Mouse (Mus musculus) activated CD4-positive, CD25-positive, alpha-beta regulatory T cell, adult 4 months (primary cell): Measurements from ENCODE around the gene Olfr1392. TPM values are rescaled to one million over a fixed set of nuclear protein-coding genes. Genes with fewer than 3 reads are reported as not detected.
"Not testable (repeated sequence)": the region's sequence is repeated elsewhere in the genome, so short reads cannot be mapped to it uniquely, and the experiment has no call there.

ENCODE experiments used
- ATAC-seq: one replicate; pipeline ENCODE4 v1.8.0; 2017
- polyA plus RNA-seq, 2 experiments: library from polyadenylated mRNA; unstranded; fragments of 100-300 nt; shearing (Covaris generic); gene quantifications; one replicate each; pipeline ENCODE4 v1.2.1; 2017

Olfr1392 gene
- polyA plus RNA-seq, 2 experiments from 2014 or later: not detected

- no peak for ATAC-seq
Observed at GRCm38 (mm10) chr11:49253035-49253434, 32.0 kb upstream of the Olfr1392 start.

GRCm38 (mm10) chr11:49259296-49259695 is 25.8 kb upstream of the Olfr1392 start:
- no peak for ATAC-seq

DNA sequence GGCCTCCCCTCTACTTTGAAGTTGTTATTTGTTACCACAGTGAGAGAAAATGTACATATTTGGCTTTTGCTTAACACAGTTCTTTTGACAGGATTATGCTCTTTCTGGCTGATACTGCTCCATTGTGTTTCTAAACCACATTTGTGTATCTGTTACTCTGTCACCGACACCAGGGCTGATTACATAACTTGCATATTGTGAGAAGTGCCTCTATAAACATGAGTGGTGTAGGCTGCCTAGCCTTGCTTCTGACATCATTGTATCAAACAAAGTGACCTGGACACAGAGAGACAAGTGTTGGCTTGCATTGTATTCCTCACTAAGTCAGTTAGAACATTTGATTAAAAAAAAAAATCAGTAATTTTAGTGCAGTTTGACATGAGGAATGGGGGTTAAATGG is 25.3 kb upstream of the Olfr1392 start:
- no peak for ATAC-seq

GRCm38 (mm10) chr11:49260598-49261312 is 24.3 kb upstream of the Olfr1392 start:
- no peak for ATAC-seq

- ATAC-seq: no peak
Observed at GRCm38 (mm10) chr11:49261313-49261855, 23.7 kb upstream of the Olfr1392 start.

DNA sequence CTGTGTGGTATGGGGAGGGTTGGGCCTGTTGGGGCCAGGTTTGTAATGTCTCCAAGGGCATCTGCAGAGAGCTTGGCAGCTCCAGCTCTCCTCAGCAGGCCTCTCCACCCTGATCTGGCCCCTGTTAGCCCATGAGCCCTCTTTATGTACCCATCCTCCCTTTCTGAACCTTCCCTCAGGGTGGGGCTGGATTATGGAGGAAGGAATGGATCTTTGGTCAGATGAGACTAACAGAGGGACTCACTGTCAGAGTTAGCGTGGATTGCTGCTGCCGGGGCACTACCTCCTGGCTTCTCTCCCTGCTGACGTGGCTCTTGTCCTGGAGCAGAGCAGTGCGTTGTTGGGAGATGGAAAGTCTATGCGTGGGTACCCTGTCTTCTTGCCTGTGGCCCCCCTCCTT is 22.8 kb upstream of the Olfr1392 start:
- ATAC-seq: no peak

GRCm38 (mm10) chr11:49263149-49263548 is 21.9 kb upstream of the Olfr1392 start:
- no peak for ATAC-seq

DNA sequence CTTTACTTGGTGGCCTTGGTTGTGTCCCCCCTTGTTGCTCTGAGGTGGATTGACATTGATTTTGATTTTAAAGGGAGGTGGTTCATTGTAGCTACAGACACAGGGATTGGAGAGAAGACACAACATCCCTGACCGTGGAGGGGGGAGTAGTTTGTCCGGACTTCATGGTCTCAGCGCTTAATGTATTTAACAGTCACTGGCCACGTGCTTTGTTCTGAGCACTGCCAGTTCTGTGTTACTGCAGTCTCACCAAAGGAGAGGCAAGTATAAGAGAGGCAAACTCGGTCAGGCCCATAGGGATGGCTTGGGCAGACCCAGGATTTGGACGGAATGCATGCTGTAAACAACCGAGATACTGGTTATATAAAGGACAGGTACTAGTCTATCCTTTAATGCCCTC is 21.0 kb upstream of the Olfr1392 start:
- no peak for ATAC-seq

DNA sequence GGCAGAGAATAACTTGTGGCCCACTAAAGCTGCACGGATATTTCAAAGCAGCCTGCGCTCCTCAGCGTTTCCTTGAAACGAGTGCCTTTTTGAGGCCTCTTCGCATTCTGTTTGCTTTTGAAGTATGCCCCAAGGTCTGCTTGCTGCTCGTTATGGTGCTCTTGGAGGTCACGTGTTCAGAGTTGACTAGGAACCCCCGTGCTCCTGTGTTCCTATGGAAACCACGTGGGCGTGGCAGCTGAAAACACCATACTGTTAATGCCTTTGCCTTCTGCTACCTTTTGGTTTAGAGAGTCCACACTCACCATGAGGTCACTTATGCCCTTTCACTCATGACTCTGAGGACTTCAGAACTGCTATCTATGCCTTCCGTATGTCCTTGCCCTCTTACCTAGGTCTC is 20.5 kb upstream of the Olfr1392 start:
- ATAC-seq: peak; percentile 65

DNA sequence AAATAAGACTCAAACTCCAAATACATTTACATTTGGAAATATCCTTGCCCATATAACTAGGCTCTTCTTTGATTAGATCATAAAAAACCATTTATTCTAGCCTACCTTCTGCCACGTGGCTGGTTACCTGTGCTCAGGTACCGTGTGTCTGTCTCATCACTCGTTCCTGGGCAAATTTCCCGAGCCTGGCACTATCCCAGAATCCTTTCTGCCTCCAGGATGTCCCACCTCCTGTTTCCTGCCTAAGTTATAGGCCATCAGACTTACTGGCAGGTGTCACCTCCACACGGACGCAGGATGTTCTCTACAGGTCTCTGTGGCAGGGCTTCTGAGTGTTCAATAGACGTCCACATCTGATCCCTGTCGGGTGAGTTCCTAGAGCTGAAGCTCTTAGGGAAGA is 20.0 kb upstream of the Olfr1392 start:
- no peak for ATAC-seq

DNA sequence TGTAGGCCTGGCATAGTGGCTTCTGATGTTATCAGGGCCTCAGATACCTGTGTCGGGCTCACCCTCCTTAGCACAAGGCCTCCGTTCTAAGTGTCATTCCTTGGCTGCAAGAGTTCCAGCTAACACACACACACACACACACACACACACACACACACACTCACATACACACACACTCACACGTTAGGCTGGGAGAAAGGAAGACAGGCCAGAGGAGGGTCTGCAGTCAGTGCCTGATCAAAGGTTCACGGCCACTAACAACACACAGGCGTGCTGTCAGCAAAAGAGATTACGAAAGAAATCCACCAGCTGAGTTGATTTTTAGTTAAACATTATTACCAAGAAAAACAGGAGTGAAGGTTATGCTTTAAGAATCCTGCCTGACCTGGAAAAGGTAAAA is 18.4 kb upstream of the Olfr1392 start:
- no peak for ATAC-seq

DNA sequence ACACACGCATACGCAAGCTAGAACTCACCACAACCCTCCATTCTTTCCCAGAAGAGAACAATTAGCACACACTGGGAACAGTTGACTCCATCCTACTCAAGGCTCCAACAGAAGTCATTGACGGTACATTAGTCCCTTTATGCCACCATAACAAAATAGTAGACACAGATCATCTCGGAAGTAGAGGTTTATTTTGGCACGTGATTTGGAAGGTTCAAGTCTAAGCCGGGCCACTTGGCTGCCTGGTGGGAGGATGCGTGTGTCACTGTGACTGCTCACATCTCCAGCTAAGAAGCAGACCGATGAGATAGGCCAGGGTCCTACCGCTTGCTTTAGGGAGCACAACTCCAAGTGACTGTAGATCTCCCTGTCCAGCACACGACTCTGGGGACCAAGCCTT is 17.8 kb upstream of the Olfr1392 start:
- ATAC-seq: no peak

GRCm38 (mm10) chr11:49267970-49268579 is 17.0 kb upstream of the Olfr1392 start:
- no peak for ATAC-seq

- no peak for ATAC-seq
Observed at GRCm38 (mm10) chr11:49269761-49270160, 15.3 kb upstream of the Olfr1392 start.

DNA sequence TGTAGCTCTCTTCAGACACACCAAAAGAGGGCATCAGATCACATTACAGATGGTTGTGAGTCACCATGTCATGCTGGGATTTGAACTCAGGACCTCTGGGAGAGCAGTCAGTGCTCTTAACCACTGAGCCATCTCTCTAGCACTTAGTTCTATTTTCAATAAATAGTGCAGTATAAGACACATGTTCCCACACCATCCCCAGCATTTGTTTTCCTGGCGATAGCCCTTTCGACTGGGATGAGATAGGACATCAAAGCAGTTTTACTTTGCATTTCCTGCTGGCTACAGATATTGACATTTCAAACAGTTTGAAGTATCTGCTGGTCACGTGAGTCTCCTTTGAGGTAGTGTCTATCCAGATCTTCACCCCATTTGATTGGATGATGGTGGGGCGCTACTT is 14.7 kb upstream of the Olfr1392 start:
- no peak for ATAC-seq

- ATAC-seq: peak; percentile 59
Observed at GRCm38 (mm10) chr11:49271334-49271733, 13.7 kb upstream of the Olfr1392 start.

- no peak for ATAC-seq
Observed at GRCm38 (mm10) chr11:49273834-49274519, 11.1 kb upstream of the Olfr1392 start.

- no peak for ATAC-seq
Observed at GRCm38 (mm10) chr11:49278222-49278621, 6.9 kb upstream of the Olfr1392 start, which contains the start of gene Olfr1393. Gene Olfr1393 (plus strand): TSS chr11:49278304.

DNA sequence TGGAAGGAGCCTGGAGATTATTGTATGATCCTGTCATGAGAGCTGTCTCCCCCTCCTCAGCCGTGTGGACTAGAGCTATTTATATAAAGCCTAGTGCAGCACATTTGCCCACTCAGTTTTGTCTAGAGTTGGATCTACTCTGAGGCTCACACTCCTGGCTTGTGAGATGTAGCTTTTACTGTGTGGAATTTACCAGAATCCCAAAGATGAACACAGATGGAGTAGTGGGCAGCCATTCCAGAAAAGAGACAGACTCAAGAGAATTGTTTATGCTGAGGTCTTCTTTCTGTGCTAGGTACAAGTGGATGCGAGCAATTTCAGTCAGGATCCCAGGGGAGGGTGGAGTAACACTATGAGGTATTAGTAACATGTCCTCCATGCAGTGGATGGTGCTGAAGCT is 2.2 kb downstream of the Olfr1392 start:
- no peak for ATAC-seq

DNA sequence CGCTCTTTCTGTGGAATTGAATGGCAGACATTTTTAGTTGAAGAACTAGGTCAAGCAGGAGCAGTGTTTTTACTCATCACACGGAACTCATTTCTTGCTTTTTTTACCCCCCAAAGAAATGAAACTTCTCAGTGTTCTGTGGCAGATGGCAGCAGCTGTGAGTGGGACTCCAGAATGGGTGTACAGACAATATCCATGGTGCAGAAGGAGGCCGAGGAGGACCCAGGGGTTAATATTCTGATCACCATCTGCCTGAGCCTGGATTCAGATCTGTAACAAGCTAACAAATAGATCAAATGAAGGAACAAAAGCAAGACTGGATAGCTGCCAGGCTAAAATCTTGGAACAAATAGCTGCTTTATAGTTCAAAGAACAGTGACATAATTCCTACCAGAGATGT is 7.7 kb downstream of the Olfr1392 start:
- ATAC-seq: no peak

DNA sequence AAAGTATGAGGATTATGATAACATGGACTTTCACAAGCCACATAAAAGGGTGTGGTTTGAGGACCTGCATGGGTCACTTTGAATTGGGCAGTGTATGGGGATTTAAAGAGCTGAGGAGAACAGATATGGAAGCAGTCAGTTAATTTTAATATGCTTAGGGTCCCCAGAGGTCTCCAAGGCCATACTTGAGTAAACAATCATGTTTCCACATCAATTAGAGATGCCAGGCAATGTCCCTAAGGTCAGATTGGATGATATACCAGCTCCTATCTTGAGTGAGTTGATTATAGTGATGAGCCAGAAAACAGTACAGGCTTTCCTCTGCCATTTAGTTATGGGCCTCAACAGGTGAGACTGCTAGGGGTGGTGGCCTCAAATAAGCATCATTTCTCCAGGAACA is 19.4 kb downstream of the Olfr1392 start, which contains the start of gene Olfr10:
Gene Olfr10 (plus strand): TSS at position 301 of the 400 bp plus-strand sequence.
- no peak for ATAC-seq

- ATAC-seq: not testable (repeated sequence)
Observed at GRCm38 (mm10) chr11:49308547-49308946, 23.5 kb downstream of the Olfr1392 start.

DNA sequence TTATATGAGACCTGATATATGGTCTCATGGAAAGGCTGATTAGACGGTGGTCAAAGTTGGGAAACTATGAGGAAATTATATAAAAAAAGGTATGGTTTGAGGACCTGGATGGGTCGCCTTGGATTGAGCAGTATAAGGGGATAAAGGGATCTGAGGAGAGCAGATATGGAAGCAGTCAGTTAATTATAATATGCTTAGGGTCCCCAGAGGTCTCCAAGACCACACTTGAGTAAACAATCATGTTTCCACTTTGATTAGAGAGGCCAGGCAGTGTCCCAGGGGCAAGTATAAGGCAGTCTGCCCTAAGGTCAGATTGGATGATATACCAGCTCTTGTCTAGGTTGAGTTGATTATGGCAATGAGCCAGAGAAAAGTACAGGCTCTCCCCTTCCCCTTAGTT is 37.4 kb downstream of the Olfr1392 start, which contains the start of gene Olfr1391:
Gene Olfr1391 (plus strand): TSS at position 301 of the 400 bp plus-strand sequence.
- ATAC-seq: no peak
